Mouse (Mus musculus) MEL (cell line): ENCODE measurements around the gene Pcsk2.

Experiments used
- CTCF ChIP-seq, 3 experiments: IDR thresholded peaks in 2 of 3; conservative IDR thresholded peaks in 1 of 3; 2 replicates each; pipeline ENCODE4 v1.5.1; 2011 to 2012; ENCODE audit warnings: low read length in 3 of 3, low read depth in 2 of 3, mild to moderate bottlenecking in 2 of 3, improper control_type of control experiment in 1 of 3, inconsistent platforms in 1 of 3, mixed read lengths in 1 of 3, moderate library complexity in 1 of 3; ENCODE audit not compliant: control insufficient read depth in 1 of 3, insufficient read depth in 1 of 3, poor library complexity in 1 of 3, severe bottlenecking in 1 of 3
- E2F4 ChIP-seq: IDR thresholded peaks from 2 replicates; pipeline ENCODE4 v1.6.1; 2011; ENCODE audit warnings: low read depth, low read length, improper control_type of control experiment, borderline replicate concordance
- EP300 ChIP-seq, 2 experiments: IDR thresholded peaks; 2 replicates each; pipeline ENCODE4 v1.6.1; 2011; ENCODE audit warnings: improper control_type of control experiment in 2 of 2, low read length in 2 of 2, low read depth in 1 of 2, mild to moderate bottlenecking in 1 of 2
- MEF2A ChIP-seq: IDR thresholded peaks from 2 replicates; pipeline ENCODE4 v1.6.1; 2014; ENCODE audit warnings: low read depth, mild to moderate bottlenecking, inconsistent platforms, low read length, improper control_type of control experiment; ENCODE audit not compliant: poor library complexity, insufficient replicate concordance, severe bottlenecking; ENCODE audit errors: extremely low read depth
- MXI1 ChIP-seq: IDR thresholded peaks from 2 replicates; pipeline ENCODE4 v1.6.1; 2011; ENCODE audit warnings: mild to moderate bottlenecking, low read depth, low read length, improper control_type of control experiment
- POLR2A ChIP-seq, 2 experiments: IDR thresholded peaks; 2 replicates each; pipeline ENCODE4 v1.6.1; 2011 to 2012; ENCODE audit warnings: low read length in 2 of 2, mild to moderate bottlenecking in 2 of 2, control low read depth in 1 of 2, improper control_type of control experiment in 1 of 2, low read depth in 1 of 2, moderate library complexity in 1 of 2; ENCODE audit not compliant: control insufficient read depth in 1 of 2, insufficient read depth in 1 of 2, poor library complexity in 1 of 2
- POLR2AphosphoS5 ChIP-seq: IDR thresholded peaks from 2 replicates; pipeline ENCODE4 v1.6.1; 2012; ENCODE audit warnings: low read depth, borderline replicate concordance, mild to moderate bottlenecking, inconsistent platforms, low read length, moderate library complexity, mixed read lengths
- RAD21 ChIP-seq: IDR thresholded peaks from 2 replicates; pipeline ENCODE4 v1.6.1; 2011; ENCODE audit warnings: mild to moderate bottlenecking, low read depth, low read length, improper control_type of control experiment
- UBTF ChIP-seq: IDR thresholded peaks from 2 replicates; pipeline ENCODE4 v1.6.1; 2012; ENCODE audit warnings: low read depth, mild to moderate bottlenecking, inconsistent platforms, low read length, improper control_type of control experiment, moderate library complexity, borderline replicate concordance; ENCODE audit not compliant: insufficient read depth
- ZMIZ1 ChIP-seq: IDR thresholded peaks from 2 replicates; pipeline ENCODE4 v1.6.1; 2012; ENCODE audit warnings: low read depth, mild to moderate bottlenecking, inconsistent platforms, low read length, improper control_type of control experiment, moderate library complexity

DNA sequence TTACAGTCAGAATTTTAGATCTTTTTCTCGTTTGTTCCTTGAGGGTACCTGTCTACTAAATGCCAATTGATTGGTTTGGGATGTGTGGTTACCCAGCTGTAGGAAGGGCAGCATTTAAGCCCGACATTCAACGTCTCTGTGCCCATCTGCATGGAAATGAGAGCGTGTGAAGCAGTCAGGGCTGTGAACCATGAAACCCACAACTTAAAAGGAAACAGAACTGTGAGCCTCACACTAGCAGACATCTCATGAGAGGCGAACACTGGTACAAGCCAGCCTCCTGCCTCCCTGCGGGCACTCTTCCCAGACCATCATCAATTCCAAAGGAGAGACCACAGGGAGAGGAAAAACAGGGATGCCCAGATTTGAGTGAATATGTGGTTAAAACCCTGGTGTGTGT lies 294.9 kb downstream of the Pcsk2 start:
- TF ChIP-seq MEF2A = no peak
- no peak for TF ChIP-seq CTCF (IDR thresholded peaks at IDR 0.05 in 2 of 3, conservative IDR thresholded peaks at IDR 0.05 in 1 of 3; ENCODE audit: control insufficient read depth in 1 of 3, insufficient read depth in 1 of 3, low read depth in 2 of 3, low read length in 3 of 3, poor library complexity in 1 of 3, severe bottlenecking in 1 of 3)
- TF ChIP-seq E2F4 = no peak
- no peak for TF ChIP-seq UBTF
- TF ChIP-seq POLR2A (IDR thresholded peaks at IDR 0.05; ENCODE audit: control insufficient read depth in 1 of 2, insufficient read depth in 1 of 2, low read depth in 1 of 2, low read length in 2 of 2, poor library complexity in 1 of 2) = no peak
- TF ChIP-seq MXI1 = no peak
- no peak for TF ChIP-seq ZMIZ1
- TF ChIP-seq RAD21 = no peak
- TF ChIP-seq EP300 (IDR thresholded peaks at IDR 0.05; ENCODE audit: low read depth in 1 of 2, low read length in 2 of 2) = no peak
- no peak for TF ChIP-seq POLR2AphosphoS5
